Mouse (Mus musculus) forebrain, embryonic 12.5 days (tissue): Measurements from ENCODE around the gene Syce2. TPM values are rescaled to one million over a fixed set of nuclear protein-coding genes. Genes with fewer than 3 reads are reported as not detected.

Experiments
- ATAC-seq: fragments of 200-750 bp; cut with Nextera tagmentation; 2 replicates; pipeline ENCODE4 v1.8.0; 2017; ENCODE audit warnings: moderate TSS enrichment; ENCODE audit not compliant: low FRiP score
- H3K27ac ChIP-seq: fragments of 300-500 bp; sonication (generic); 2 replicates; pipeline ENCODE4 v1.5.1; 2016; ENCODE audit warnings: mild to moderate bottlenecking
- H3K27me3 ChIP-seq: fragments of 300-500 bp; sonication (generic); 2 replicates; pipeline ENCODE4 v1.6.1; 2016; ENCODE audit warnings: mild to moderate bottlenecking
- H3K36me3 ChIP-seq: fragments of 300-500 bp; sonication (generic); replicated peaks from 2 replicates; pipeline ENCODE4 v1.6.1; 2016; ENCODE audit warnings: mild to moderate bottlenecking
- H3K4me1 ChIP-seq: fragments of 300-500 bp; sonication (generic); 2 replicates; pipeline ENCODE4 v1.6.1; 2016
- H3K4me2 ChIP-seq: fragments of 300-500 bp; sonication (generic); 2 replicates; pipeline ENCODE4 v1.6.1; 2016; ENCODE audit warnings: mild to moderate bottlenecking, moderate library complexity
- H3K4me3 ChIP-seq: fragments of 300-500 bp; sonication (generic); replicated peaks from 2 replicates; pipeline ENCODE4 v1.5.1; 2016; ENCODE audit warnings: mild to moderate bottlenecking
- H3K9ac ChIP-seq: fragments of 300-500 bp; sonication (generic); 2 replicates; pipeline ENCODE4 v1.6.1; 2016; ENCODE audit warnings: mild to moderate bottlenecking
- H3K9me3 ChIP-seq: fragments of 300-500 bp; sonication (generic); 2 replicates; pipeline ENCODE4 v1.6.1; 2016
- WGBS: fragments of 180-500 bp; shearing (Covaris S2); methylation state at CpG from one replicate; pipeline ENCODE4 v1.1.7; 2016; 5-methylcytosine and 5-hydroxymethylcytosine counted together
- polyA plus RNA-seq: library from polyadenylated mRNA; unstranded; fragments of >200 nt; fragmentation: Nextera tagmentation; extraction: Ambion mirVana; gene quantifications from 2 replicates; pipeline ENCODE4 v1.2.1, GENCODE M21; 2016

Syce2 gene
- polyA plus RNA-seq, 1 experiment from 2014 or later, result 76.7 TPM

GRCm38 (mm10) chr8:84837149-84837911 is 34.6 kb upstream of the Syce2 start:
- Histone ChIP-seq H3K27me3 (no peaks in the 10 kb centered on the region), H3K27ac (0 out of 2 replicates have a peak overlapping the region, but pooled peaks have one; percentile 25), H3K4me1 (peaks cover 41% of the 10 kb centered on the region), H3K36me3 (peaks cover 69% of the 10 kb centered on the region), H3K9me3 (no peaks in the 10 kb centered on the region), H3K4me3 (no peak overlapping the region), H3K4me2 (no peak overlapping the region), H3K9ac (no peak overlapping the region)
- WGBS, result 67% methylated on average over 8 of the region's 8 CpGs
- no peak for ATAC-seq

GRCm38 (mm10) chr8:84837912-84838470 is 33.9 kb upstream of the Syce2 start:
- H3K4me3 ChIP-seq, result 0 out of 2 replicates have a peak overlapping the region, but pooled peaks have one; percentile 2
- no peaks in the 10 kb centered on the region for H3K27me3 ChIP-seq
- H3K36me3 ChIP-seq, result peaks cover 75% of the 10 kb centered on the region
- H3K9me3 ChIP-seq, result no peaks in the 10 kb centered on the region
- peak overlapping the region; percentile 8; the same call in 1 of the 2 replicates for H3K4me2 ChIP-seq
- no peak for ATAC-seq
- H3K4me1 ChIP-seq, result peaks cover 42% of the 10 kb centered on the region
- H3K27ac ChIP-seq, result no peak overlapping the region
- WGBS, result 82% methylated on average over 15 of the region's 15 CpGs
- H3K9ac ChIP-seq, result no peak overlapping the region

GRCm38 (mm10) chr8:84838513-84838912 is 33.4 kb upstream of the Syce2 start:
- 90% methylated on average over 5 of the region's 5 CpGs for WGBS
- H3K4me1 ChIP-seq, result peaks cover 40% of the 10 kb centered on the region

DNA sequence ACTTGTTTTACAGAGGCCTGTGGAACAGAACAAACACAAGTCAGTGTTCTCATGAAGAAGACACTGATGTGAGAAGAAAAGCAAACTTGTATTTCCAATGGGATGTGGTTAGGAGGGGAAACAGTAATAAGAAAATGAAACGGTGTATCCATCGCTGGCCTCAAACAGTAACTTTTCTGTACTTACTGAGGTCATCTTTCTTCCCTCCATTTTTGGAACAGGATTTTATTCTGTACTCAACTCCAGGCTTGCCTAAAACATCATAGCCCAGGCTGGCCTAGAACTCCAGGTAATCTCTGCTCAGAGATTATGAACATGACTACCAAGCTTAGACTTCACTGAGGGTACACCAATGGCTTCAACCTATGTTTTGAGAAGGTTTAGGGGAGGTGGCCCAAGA is 32.5 kb upstream of the Syce2 start:
- peak overlapping the region; percentile 74 for H3K4me3 ChIP-seq
- peak overlapping the region; percentile 63 for H3K4me2 ChIP-seq
- no peaks in the 10 kb centered on the region for H3K9me3 ChIP-seq
- peaks cover 42% of the 10 kb centered on the region for H3K4me1 ChIP-seq
- H3K27me3 ChIP-seq, result no peaks in the 10 kb centered on the region
- H3K36me3 ChIP-seq, result peaks cover 80% of the 10 kb centered on the region
- WGBS, result 91% methylated on average over 2 of the region's 2 CpGs
- H3K9ac ChIP-seq, result peak overlapping the region; percentile 87; the same call in 1 of the 2 replicates
- ATAC-seq, result no peak
- H3K27ac ChIP-seq, result no peak overlapping the region

More at GRCm38 (mm10) chr8:84838513-84838912, 33.4 kb upstream of the Syce2 start:
- no peak overlapping the region for H3K9ac ChIP-seq
- H3K4me2 ChIP-seq, result peak overlapping the region; percentile 8; the same call in 1 of the 2 replicates
- H3K27me3 ChIP-seq, result no peaks in the 10 kb centered on the region
- H3K4me3 ChIP-seq, result no peak overlapping the region
- H3K36me3 ChIP-seq, result peaks cover 80% of the 10 kb centered on the region
- no peak overlapping the region for H3K27ac ChIP-seq
- H3K9me3 ChIP-seq, result no peaks in the 10 kb centered on the region
- no peak for ATAC-seq

DNA sequence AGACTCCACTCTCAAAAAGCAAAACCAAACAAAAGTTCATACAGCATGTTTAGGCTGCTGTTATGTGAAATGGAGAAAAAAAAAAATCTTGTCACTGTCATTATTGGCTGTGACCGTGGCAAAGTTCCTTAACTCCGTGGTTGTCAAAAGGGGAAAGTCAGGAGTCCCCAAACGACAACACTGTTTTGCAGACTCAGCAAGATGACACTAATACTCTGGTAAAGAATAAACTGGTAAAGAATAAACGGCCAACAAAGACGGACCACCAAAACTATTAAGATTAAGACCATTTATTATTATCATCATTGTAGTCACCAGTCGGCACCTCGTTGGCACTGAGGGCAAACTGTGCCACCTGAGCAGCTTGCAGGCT is 32.0 kb upstream of the Syce2 start:
- Histone ChIP-seq H3K27ac (peak overlapping the region; percentile 87), H3K27me3 (no peaks in the 10 kb centered on the region), H3K4me3 (peak overlapping the region; percentile 74), H3K9ac (peak overlapping the region; percentile 87), H3K9me3 (no peaks in the 10 kb centered on the region), H3K4me1 (peaks cover 42% of the 10 kb centered on the region), H3K4me2 (peak overlapping the region; percentile 63), H3K36me3 (peaks cover 80% of the 10 kb centered on the region)
- ATAC-seq, result no peak
- WGBS, result 5% methylated on average over 7 of the region's 7 CpGs

GRCm38 (mm10) chr8:84840248-84840999 is 31.5 kb upstream of the Syce2 start, which contains the start of gene Rad23a:
TSS of gene Rad23a (minus strand) at chr8:84840665.
- H3K9me3 ChIP-seq, result no peaks in the 10 kb centered on the region
- H3K4me2 ChIP-seq, result peak within 1 kb of the TSS; percentile 63
- H3K4me1 ChIP-seq, result peaks cover 43% of the 10 kb centered on the region
- H3K9ac ChIP-seq, result peak within 1 kb of the TSS; percentile 87
- no peaks in the 10 kb centered on the region for H3K27me3 ChIP-seq
- WGBS, result under 1% methylated on average over 54 of the region's 55 CpGs
- peak; percentile 95 for ATAC-seq
- peaks cover 78% of the 10 kb centered on the region for H3K36me3 ChIP-seq
- H3K27ac ChIP-seq, result peak within 1 kb of the TSS; percentile 87
- H3K4me3 ChIP-seq, result peak within 1 kb of the TSS; percentile 74

- 68% methylated on average over 1 of the region's 1 CpGs for WGBS
- H3K4me3 ChIP-seq, result no peak overlapping the region
Observed at GRCm38 (mm10) chr8:84841514-84841913, 30.4 kb upstream of the Syce2 start.

GRCm38 (mm10) chr8:84844397-84845070 is 27.4 kb upstream of the Syce2 start:
- H3K36me3 ChIP-seq, result peaks cover 40% of the 10 kb centered on the region
- H3K4me1 ChIP-seq, result peaks cover 40% of the 10 kb centered on the region
- H3K4me3 ChIP-seq, result peak overlapping the region; percentile 96
- H3K9ac ChIP-seq, result peak overlapping the region; percentile 96
- H3K4me2 ChIP-seq, result peak overlapping the region; percentile 86
- ATAC-seq, result no peak
- no peaks in the 10 kb centered on the region for H3K27me3 ChIP-seq
- no peaks in the 10 kb centered on the region for H3K9me3 ChIP-seq
- 91% methylated on average over 9 of the region's 9 CpGs for WGBS
- peak overlapping the region; percentile 36; the same call in 1 of the 2 replicates for H3K27ac ChIP-seq

More at GRCm38 (mm10) chr8:84841514-84841913, 30.4 kb upstream of the Syce2 start:
- no peak for ATAC-seq
- H3K9me3 ChIP-seq, result no peaks in the 10 kb centered on the region
- no peak overlapping the region for H3K9ac ChIP-seq
- no peak overlapping the region for H3K27ac ChIP-seq
- H3K36me3 ChIP-seq, result peaks cover 67% of the 10 kb centered on the region
- H3K4me2 ChIP-seq, result no peak overlapping the region
- H3K27me3 ChIP-seq, result no peaks in the 10 kb centered on the region
- peaks cover 37% of the 10 kb centered on the region for H3K4me1 ChIP-seq

DNA sequence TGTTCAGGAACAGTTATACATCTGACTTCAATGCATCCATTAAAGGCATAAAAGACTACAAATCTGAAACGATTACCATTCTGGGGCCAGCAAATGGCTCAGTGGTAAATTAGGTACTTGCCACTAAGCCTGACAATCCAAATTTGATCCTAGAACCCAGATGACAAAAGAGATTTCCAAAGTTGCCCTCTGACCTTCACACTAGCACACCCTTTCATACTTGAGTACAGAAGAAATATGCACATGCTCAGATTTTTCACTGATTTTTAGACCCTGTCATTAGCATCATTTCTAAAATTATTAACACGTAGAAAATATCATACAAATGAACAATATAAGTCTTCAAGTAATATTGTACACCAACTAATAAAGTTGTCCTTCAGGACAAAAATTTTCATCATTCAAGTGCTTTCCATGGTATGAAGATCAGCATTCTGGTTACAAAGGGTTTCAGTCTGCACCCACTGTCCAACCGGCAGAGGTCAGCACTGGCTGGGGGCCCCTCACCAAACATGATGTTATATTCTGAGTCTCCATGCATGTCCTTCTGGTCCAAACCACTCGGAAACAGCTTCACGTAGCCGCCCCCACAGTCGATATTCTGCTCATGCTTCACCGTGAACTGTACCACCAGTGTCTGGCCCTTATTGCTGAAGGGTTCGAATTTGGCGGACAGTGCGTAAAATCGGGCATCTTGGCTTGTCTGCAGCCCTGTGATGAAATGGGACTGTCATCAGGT is 26.4 kb upstream of the Syce2 start:
- Histone ChIP-seq H3K36me3 (peaks cover 40% of the 10 kb centered on the region), H3K27me3 (no peaks in the 10 kb centered on the region), H3K4me2 (peak overlapping the region; percentile 86), H3K4me3 (peak overlapping the region; percentile 96), H3K27ac (peak overlapping the region; percentile 82), H3K9ac (peak overlapping the region; percentile 96), H3K9me3 (no peaks in the 10 kb centered on the region), H3K4me1 (peaks cover 36% of the 10 kb centered on the region)
- ATAC-seq, result no peak
- 17% methylated on average over 12 of the region's 12 CpGs for WGBS

- under 1% methylated on average over 30 of the region's 30 CpGs for WGBS
- Histone ChIP-seq H3K9me3 (no peaks in the 10 kb centered on the region), H3K4me2 (peak overlapping the region; percentile 86), H3K27me3 (no peaks in the 10 kb centered on the region), H3K27ac (peak overlapping the region; percentile 82), H3K9ac (peak overlapping the region; percentile 96), H3K4me3 (peak overlapping the region; percentile 96), H3K4me1 (peaks cover 36% of the 10 kb centered on the region), H3K36me3 (peaks cover 38% of the 10 kb centered on the region)
- no peak for ATAC-seq
Observed at GRCm38 (mm10) chr8:84846094-84846721, 25.7 kb upstream of the Syce2 start.
